Mouse (Mus musculus): ENCODE data around the gene Zmynd12. TPM values are rescaled to one million over a fixed set of nuclear protein-coding genes. Genes with fewer than 3 reads are reported as not detected.

The Zmynd12 gene
- total RNA-seq, 2 experiments from 2014 or later = 0.30 to 0.36 TPM

DNA sequence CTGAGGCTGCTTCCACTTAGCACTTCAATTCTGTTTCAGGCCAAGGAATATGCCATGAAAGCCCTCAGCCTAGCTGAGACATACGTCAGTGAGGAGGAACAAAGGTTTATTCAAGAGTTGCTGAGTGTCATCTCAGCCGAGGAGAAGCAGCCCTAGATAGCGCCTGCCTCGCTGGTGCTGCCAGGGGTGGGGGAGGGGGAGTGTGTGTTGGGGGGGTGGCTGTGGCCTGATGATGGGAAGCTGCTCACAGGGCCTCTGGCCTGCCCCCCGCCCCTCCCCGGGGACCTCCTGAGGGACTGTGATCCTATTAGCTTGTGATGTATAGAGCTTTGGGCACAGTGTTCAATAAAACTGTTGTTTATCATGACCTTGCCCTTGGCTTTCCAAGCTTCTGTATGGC is 30.9 kb downstream of the Zmynd12 start:
- intact Hi-C loops (cut with DNase I) = no loop called here
- no peak for DNase-seq (ENCODE audit: extremely low spot score in 1 of 2, low spot score in 2 of 2)
- no peak for TF ChIP-seq CTCF (IDR thresholded peaks at IDR 0.05)
- Histone ChIP-seq H3K27ac (no peak overlapping the region), H3K4me3 (no peak overlapping the region)

DNA sequence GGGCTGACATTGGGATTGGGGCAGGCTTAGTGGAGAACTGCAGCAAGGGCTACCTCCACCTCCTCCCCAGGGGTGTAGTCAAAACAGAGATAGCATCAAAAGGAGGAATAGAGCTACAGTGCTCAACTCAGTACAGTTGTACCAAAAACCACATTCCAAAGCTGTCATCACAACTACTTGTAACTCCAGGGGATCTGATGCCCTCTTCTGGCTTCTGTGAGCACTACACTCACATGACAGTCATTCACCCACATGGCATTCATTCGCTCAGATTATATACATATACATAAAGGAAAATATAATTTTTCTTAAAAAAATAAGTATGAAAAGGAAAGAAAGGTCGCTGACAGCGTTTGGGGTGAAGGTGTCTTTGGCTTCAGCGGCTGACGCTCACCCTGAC is 37.7 kb downstream of the Zmynd12 start:
- Histone ChIP-seq H3K4me3 (no peak overlapping the region), H3K27ac (no peak overlapping the region)
- TF ChIP-seq CTCF (IDR thresholded peaks at IDR 0.05) = peak; percentile 48
- no peak for DNase-seq (ENCODE audit: extremely low spot score in 1 of 2, low spot score in 2 of 2)
- intact Hi-C loops (cut with DNase I) = loop anchor here (2.0 to 5.0 kb wide), 2 partner anchors 38 to 79 kb away; partner anchors contain the start of genes Frg2f1, Ppcs and Zmynd12

DNA sequence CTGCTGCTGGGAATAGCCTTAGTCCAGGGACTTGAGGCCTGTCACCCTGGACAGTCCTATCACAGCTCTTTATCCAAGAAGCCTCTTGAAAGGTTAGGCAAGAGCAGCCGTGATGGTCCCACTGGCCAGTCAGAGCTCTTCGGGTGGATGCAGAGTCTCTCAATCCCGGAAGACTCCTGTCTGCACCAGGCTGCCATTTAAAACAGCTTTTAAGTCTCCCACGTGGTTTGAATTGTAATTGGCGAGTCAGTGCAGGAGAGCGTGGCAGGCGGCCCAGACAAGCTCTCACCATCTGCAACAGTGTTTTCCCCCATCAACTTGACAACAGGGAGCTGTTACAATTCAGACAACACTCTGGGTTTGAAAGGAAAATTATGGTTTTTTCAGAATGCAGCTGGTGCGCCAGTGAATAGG is 38.1 kb downstream of the Zmynd12 start:
- intact Hi-C loops (cut with DNase I) = loop anchor here (2.0 to 5.0 kb wide), 2 partner anchors 38 to 78 kb away; partner anchors contain the start of genes Frg2f1, Ppcs and Zmynd12

DNA sequence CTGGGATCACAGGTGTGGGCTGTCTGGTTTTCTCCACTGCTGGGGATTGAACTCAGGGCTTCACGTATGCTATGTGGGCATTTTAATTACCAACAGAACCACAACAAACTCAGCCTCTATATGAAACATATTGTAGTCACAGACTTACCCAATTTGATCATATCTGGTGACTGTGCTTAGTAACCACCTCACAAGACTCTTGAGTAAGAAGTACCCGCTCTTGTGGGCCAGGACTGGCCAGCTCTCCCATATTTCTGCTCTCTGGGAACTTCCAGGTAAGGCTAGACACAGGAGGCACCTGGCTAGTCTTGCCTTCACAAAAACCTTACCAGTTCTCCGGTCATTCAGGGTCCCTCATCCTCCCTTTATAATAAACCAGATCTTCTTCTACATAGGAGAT is 39.8 kb downstream of the Zmynd12 start:
- H3K27ac ChIP-seq = no peak overlapping the region
- intact Hi-C loops (cut with DNase I) = loop anchor here (5.0 kb wide), 1 partner anchor 40 kb away; the partner anchor contains the start of genes Ppcs and Zmynd12
- no peak for DNase-seq (ENCODE audit: extremely low spot score in 1 of 2, low spot score in 2 of 2)
- no peak overlapping the region for H3K4me3 ChIP-seq
- no peak for TF ChIP-seq CTCF (IDR thresholded peaks at IDR 0.05)

More for the DNA sequence above, 38.1 kb downstream of the Zmynd12 start:
- peak; percentile 73 to 75 for DNase-seq (ENCODE audit: extremely low spot score in 1 of 2, low spot score in 2 of 2)
- H3K4me3 ChIP-seq = peak overlapping the region; percentile 16; the same call in 1 of the 2 replicates
- no peak for TF ChIP-seq CTCF (IDR thresholded peaks at IDR 0.05)
- H3K27ac ChIP-seq = no peak overlapping the region

DNA sequence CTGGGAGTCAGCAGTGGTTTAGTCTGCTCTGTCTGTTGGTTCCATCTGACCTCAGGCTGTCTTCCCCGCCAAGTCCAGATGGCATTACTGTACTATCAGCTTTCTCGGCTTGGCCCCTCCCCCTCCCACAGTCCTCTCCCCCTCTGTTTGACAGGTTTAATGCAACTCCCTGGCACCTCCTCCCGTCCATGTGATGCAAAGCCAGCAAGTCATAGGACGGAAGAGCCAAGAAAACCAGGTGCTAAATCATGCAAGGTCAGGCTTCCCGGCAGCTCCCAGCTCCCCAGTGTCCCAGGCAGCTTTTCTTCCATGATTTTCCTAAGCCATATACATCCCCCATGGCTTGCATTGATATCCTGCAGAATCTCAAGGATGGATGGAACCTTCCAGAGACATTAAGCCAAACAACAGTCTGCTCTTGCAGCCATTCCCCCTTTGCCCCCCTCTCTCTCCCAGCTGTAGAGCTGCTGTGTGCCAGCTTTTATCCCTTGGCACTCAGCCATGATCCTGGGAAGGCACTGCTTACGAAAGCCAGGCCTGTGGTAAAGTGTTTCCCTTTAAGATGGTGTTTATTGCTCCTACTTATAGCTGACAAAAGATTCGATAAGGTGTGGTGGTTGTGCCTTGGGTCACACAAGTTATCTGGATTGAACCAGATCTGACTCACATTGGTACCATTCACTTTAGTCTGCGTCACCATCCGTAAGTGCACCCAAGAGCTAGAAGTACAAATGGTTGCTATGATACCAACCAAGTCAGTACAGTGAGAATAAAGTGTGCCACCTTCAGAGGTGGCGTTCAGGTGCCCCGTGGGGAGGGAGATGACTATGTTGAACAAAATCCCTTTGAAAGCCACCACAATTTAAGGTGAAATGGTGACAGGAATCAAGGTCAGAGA is 40.5 kb downstream of the Zmynd12 start:
- peak in 1 of 2 experiments; percentile 31 for DNase-seq (ENCODE audit: extremely low spot score in 1 of 2, low spot score in 2 of 2)
- intact Hi-C loops (cut with DNase I) = loop anchor here (5.0 kb wide), 1 partner anchor 41 kb away; the partner anchor contains the start of genes Ppcs and Zmynd12
- H3K4me3 ChIP-seq = no peak overlapping the region
- no peak for TF ChIP-seq CTCF (IDR thresholded peaks at IDR 0.05)
- H3K27ac ChIP-seq = no peak overlapping the region

DNA sequence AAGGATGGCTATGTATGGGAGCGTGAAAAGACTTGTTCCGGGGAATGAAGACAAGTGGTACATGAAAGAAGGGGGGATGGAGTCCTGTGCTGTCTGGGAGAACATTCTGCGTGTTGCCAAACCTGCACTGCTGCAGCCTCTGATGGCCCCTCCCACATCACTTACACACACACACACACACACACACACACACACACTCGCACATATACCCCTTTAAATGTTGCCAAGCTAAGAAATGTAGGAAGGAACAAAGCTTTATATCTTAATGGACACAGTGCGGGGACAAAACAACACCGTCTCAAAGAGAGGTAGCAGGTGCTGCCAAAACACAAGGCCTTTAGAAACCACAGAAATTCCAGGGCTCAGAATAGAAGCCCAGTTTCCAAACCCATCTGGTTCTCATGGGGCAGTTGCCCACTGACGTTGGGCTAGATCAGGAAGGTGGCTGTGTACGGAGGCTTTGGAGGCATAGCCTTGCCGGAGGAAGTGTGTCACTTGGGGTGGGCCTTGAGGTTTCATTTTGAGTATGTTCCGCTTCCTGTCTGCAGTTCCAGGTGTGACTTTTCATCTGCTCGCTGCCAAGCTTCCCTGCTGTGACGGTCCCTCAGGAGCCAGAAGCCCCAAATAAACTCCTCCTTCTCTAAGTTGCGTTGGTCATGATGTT is 41.3 kb downstream of the Zmynd12 start:
- Histone ChIP-seq H3K27ac (no peak overlapping the region), H3K4me3 (no peak overlapping the region)
- no peak for DNase-seq (ENCODE audit: extremely low spot score in 1 of 2, low spot score in 2 of 2)
- intact Hi-C loops (cut with DNase I) = loop anchor here (5.0 kb wide), 1 partner anchor 42 kb away; the partner anchor contains the start of genes Ppcs and Zmynd12
- no peak for TF ChIP-seq CTCF (IDR thresholded peaks at IDR 0.05)

DNA sequence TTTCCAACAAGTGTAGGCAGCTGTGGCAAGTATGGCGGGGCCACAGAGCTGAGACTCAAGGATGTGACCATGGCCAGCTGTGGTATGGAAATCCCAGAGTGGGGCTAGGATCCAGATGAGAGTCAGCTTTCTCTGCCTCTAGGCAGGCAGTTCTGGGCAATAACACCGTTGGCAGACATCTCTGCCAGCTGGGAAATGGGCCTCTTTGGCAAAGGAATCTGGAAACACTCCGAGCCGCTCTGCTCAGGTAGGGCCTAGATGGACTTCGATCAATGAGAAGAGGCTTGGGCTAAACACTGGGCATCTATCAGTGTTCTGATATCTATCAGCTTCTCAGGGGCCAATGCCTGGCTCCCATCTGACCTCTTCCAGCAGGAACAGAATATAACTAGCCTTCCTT is 43.2 kb downstream of the Zmynd12 start:
- no peak overlapping the region for H3K27ac ChIP-seq
- DNase-seq (ENCODE audit: extremely low spot score in 1 of 2, low spot score in 2 of 2) = no peak
- intact Hi-C loops (cut with DNase I) = no loop called here
- H3K4me3 ChIP-seq = no peak overlapping the region
- TF ChIP-seq CTCF (IDR thresholded peaks at IDR 0.05) = no peak

DNA sequence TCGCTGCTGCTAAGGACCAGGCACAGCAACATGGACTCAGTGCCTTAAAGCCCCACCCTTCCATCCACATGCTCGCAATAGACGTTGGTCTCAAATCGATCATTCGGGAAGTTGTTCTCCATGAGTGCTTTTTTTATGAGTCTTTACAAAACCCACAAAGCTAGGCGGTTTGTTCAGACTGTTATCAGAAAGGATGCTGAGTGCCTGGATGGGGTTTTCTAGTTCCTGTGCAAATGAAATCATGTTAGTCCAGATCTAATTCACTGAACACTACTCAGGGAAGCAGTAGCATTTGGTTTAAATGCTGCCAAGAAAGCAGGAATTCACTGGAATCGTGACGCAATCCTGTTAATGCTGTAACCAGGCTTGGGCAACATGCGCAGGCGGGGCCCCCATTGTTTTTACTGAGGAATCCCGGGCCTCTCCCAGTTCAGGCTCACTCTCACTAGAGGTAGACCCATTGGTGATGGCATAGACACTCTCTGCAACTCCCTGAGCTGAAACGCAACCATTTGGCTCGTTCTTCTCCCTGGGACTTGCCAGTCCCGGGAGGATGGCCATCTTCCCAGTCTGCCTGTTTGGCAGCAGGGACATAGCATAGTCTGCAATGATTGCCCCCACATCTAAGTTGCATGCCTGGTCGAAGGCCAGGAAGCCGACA is 45.2 kb downstream of the Zmynd12 start:
- no peak for DNase-seq (ENCODE audit: extremely low spot score in 1 of 2, low spot score in 2 of 2)
- no peak overlapping the region for H3K27ac ChIP-seq
- no peak overlapping the region for H3K4me3 ChIP-seq
- TF ChIP-seq CTCF (IDR thresholded peaks at IDR 0.05) = no peak
- intact Hi-C loops (cut with DNase I) = no loop called here

DNA sequence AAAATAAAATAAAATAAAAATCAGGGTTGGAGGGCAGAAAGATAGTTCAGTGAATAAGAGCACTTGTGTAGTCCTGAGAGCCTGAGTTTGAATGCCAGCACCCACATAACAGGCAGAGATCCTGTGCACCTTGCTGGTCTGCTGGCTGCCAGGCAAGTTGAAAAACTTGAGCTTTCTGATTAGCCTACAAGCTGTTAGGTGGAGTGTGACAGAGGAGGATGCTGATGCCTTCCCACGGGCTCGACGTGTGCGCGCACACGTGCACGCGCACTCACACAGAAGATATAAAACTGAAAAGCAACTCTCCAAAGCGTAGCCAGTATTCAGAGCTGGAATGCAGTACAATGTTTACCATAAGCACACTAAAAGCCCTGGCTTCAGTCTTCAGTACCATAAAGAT is 49.9 kb downstream of the Zmynd12 start:
- H3K4me3 ChIP-seq = no peak overlapping the region
- H3K27ac ChIP-seq = no peak overlapping the region
- intact Hi-C loops (cut with DNase I) = no loop called here
- no peak for TF ChIP-seq CTCF (IDR thresholded peaks at IDR 0.05)
- no peak for DNase-seq (ENCODE audit: extremely low spot score in 1 of 2, low spot score in 2 of 2)

DNA sequence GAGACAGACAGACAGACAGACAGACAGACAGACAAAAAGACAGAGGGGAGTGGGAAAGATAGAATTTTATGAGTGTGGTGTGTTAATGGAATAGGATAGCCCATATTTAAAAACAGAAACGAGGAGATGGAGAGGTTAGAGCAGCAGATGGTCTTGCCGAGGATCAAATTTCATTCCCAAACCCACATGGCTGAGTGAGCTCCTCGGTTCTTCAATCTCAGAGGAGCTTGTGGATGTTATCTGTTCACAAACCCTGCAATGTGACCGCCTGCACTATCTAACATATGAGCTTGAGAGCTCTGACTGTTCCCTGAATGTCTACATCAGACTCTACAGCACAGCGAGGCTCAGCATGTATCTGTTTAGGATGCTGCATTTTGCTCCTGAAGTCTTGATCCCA is 50.5 kb downstream of the Zmynd12 start:
- no peak for DNase-seq (ENCODE audit: extremely low spot score in 1 of 2, low spot score in 2 of 2)
- intact Hi-C loops (cut with DNase I) = no loop called here
- no peak for TF ChIP-seq CTCF (IDR thresholded peaks at IDR 0.05)
- Histone ChIP-seq H3K4me3 (no peak overlapping the region), H3K27ac (no peak overlapping the region)

DNA sequence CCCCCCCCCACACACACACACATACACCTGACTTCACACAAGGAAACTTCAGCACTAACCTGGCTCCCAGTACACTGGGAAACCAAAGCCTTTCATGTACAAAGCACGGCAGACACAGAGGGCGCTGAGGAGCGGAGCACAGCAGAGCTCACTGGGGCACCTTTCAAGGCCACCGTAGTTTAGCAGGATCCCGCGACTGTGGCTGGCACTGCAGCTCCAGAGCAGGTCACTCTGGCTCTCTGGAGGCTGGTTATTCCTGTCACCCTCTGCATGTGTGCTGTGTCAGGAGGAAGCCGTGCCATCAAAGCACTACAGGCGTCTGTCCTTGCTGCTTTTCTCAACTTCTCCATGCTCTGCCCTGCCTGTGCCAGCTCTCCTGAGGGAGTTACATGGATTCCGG is 60.4 kb downstream of the Zmynd12 start:
- H3K4me3 ChIP-seq = no peak overlapping the region
- no peak for DNase-seq (ENCODE audit: extremely low spot score in 1 of 2, low spot score in 2 of 2)
- intact Hi-C loops (cut with DNase I) = no loop called here
- TF ChIP-seq CTCF (IDR thresholded peaks at IDR 0.05) = no peak; the same call in 1 of the 2 replicates
- H3K27ac ChIP-seq = no peak overlapping the region
